Mouse (Mus musculus) brain, adult 2 months (tissue): ENCODE measurements at regions not wholly inside any gene's neighbourhood (a gene's known extent, or its start where the extent isn't known, plus 50 kb on each side); places are given as distances from the start of the nearest gene placed in this dataset.

Experiments used
- DNase-seq: peaks from one replicate; pipeline ENCODE4 v3.0.0; 2011; ENCODE audit warnings: low read depth, low spot score

DNA sequence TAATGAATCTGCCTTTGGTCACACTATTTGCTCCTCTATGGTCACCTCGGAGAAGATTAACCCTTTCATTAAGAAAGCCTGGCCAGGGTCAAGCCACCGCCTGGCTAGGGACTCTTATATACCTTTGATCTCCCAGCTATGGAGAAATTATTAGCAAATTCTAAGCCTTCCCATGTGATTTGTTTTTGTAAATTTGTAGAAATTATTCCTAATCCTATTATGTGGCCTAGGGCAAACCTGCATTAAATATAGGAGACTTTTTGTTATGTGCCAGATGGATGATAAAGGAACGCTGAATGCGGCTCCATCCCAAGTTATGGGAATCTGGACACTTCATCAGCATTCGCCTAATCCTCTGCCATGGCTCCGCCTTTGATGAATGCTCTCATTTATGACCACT, 70.4 kb upstream of the Tmco5 start:
- DNase-seq: no peak

DNA sequence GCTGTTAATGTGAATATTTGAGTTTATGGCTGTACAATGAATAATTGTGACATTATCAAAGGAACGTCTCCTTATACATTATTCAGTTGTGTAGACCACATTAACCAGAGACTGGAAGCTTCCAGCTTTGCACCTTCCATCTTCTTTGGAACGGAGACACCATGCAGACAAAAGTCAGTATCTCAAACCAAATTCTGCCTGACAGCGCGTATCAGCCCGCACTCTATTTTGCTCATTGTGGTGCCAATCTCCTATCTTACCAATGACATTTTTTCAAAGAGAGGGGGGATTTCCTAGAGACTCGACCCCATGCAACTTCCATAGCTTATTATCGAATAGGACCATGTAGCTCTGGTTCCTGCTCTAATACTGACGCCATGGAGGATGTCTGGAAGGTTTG, 69.9 kb upstream of the Tmco5 start:
- no peak for DNase-seq

DNA sequence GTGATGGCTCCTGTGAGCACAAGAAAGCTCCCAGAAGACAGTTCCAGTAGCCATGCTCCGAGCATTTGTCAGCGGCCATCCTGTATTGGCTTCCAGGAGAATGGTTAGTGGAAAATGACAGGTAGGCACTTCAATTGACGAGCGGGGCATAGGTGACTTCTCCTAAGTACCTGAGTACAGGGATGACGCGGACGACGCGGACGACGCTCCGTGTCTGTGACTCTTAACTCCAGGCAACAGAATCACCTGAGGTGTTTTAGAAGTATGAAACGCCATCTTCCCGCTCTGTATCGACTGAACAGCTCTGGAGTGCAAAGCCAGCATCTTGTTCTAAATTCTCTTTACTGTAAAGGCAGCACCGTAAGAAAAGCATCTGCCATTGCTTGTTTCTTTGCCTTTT, 68.4 kb upstream of the Tmco5 start:
- no peak for DNase-seq

DNA sequence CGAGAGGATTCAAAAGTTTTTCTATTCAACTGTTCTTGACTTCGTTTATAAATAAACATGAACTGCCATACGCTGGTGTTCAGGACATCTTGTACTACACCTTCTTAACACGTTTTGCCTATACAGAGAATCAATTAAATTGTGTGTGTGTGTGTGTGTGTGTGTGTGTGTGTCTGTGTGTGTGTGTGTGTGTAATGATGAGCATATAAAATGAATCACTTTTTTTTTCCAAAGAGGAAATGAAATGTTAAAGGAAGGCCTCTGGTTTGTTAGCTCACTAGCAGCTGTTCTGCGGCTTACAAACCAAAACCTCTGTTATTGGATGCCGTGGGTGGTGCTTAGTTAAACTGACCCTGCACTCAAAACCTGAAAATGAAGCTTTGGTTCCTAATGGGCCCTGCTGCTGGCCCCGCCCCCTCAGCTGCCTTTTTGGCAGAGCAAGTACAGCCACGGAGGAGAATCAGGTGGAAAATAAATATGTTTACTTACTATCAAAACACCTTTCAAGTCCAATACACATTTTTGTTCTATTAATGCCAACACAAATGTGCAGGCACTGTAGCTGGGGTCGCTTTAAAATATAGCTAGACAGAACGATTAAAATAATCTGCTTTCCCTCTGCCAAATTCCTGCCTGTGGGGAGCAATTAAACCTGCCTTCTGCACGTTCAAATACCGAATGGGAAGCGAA, 65.5 kb upstream of the Tmco5 start:
- no peak for DNase-seq

DNA sequence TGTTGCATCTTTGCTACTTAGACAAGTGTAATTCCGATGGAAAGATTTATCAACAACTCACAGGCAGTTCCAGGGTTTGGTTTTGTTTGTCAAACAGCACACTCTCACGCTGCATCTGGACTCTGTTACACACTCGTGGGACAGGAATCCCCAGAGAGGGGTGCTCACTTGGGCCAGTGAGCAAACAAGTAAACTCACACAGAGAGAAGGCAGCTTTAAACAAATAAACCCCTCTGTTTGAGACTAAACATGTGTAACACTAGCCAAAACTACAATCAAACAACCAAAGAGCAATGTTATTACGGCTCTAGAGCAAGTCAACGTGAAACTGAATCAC, 65.0 kb upstream of the Tmco5 start:
- DNase-seq: no peak

DNA sequence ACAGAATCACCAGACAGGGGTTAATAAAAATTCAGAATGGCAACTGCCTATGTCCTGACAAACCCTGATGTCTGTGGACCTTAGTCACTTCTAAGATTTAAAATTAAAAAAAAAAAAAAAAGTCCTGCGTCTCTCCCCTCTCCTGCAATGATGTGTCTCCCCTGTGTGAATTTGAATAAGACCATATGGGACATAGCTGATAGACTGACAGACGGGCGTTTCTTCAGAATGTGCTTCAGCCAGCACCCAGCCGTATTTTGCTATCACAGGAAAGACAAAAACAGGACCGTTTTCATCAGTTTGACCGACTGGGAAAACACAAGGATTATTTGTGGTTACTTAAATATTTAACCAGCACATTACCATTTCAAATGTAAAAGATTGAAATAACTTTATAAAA, 61.4 kb upstream of the Tmco5 start:
- DNase-seq: no peak

DNA sequence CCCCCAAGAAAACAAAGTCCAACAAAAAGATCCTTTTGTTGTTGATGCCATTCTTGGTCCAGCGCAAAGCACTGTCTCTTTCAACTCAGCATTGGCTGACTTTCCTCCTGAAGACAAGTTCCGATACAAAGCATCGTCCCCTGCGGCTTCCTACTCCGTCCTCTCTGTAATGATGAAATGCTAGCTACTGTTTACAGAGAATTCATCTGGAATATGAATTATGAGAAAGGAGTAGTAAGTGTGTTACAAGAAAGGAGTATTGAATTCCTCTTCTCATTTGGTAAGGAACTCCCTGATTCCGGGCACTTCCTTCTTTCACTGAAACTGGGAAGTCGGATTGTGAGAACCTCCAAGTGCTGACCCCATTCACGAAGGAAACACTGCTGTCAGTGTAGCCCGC, 60.9 kb upstream of the Tmco5 start:
- DNase-seq: no peak

DNA sequence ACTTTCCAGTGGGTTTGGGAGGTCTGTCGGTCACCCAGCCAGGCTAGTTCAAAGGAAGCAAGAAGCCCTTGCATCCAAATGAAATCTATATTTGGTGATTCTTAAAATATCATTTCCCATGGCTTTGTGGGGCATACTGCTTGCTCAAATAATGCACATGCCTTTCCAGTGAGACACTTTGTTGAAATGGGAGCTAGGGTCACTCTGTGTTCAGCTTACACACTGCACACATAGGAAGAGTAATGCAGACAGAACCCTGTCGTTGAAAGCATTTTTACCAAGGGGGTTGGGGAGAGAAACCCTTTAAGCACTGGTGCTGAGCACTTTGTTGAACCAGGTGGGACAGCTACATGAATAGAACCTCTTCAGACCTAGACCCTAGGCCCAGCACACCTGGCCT, 59.9 kb upstream of the Tmco5 start:
- no peak for DNase-seq

DNA sequence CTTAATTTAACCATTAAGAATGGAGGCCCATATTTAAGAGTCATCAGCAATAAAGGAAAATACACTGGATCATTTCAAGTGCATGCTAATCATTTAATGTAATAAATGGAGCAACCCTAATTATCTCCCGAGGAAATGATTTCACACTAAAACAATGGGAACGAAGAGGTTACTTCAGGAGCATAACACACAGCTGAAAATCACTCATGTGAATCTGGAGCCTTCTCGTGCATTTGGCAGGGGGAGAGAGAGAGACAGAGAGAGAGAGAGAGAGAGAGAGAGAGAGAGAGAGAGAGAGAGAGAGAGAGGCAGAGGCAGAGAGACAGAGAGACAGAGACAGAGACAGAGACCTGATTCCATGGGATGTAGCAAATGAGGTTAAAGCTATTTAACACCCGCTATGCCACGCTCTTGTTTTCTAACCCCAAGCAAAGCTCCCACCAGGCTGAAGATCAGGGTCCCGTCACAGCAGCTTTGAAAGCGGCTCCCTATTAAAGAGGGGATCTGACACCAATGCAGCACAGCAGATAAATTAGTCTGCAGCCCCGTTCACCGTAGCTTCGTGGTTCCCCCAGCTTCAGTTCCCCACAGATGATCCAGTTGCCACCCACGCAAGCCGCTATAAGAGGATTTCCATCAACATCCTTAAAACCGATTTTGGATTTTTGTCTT, 59.3 kb upstream of the Tmco5 start:
- DNase-seq: no peak

DNA sequence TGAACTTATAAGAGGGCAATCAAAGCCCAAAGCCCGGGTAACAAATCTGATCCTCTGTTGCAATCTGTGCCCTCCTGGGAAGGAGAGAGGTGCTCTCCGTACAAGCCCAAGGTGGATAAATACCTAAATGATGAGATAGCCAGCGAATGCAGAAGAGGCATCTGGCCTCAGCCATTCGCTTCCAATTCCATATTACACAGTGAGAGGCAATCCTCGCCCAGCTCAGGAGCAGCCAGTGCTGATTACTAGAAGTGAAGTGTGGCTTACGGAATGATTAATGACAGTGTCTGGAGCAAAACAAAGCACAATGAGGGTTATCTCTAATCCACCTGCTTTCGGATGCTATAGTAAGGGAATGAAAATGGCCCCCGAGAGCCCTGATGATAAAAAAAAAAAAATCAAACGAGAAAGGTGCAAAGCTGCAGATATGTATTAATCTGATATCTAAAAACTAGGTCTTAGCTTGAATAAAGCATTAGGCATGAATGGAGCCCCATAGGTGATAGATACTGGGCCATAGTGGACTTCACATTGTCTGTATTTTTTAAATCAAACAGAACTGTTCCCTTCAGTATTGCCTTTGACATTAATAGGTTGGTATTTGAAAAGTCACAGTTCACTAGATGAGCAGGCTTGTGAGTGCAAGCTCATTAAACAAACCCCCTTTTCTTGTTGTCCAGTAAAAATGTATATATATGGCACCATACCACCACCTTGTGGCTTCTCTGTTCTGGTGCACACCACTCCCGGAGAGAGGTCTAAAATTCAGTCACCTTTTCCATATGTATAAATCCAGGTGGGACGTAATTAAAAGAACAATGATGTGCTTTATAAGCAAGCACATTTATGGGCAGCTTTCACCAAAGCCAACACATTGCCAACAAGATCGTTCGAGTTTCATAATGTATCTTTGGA, 57.4 kb upstream of the Tmco5 start:
- DNase-seq: peak; percentile 64
